Mouse (Mus musculus) myocyte (in vitro differentiated cells): ENCODE measurements around the gene Ccl2. TPM values are rescaled to one million over a fixed set of nuclear protein-coding genes. Genes with fewer than 3 reads are reported as not detected.

Experiments
- H3K27me3 ChIP-seq: one replicate; pipeline ENCODE4 v1.6.1; 2011; ENCODE audit not compliant: control insufficient read depth, insufficient read depth, insufficient read length
- H3K36me3 ChIP-seq: one replicate; pipeline ENCODE4 v1.6.1; 2011; ENCODE audit not compliant: control insufficient read depth, insufficient read depth
- H3K4me2 ChIP-seq: one replicate; pipeline ENCODE4 v1.6.1; 2011; ENCODE audit warnings: low read depth, control low read depth
- H3K4me3 ChIP-seq: one replicate; pipeline ENCODE4 v1.5.1; 2011; ENCODE audit warnings: mild to moderate bottlenecking, control low read depth, moderate library complexity
- H3K79me2 ChIP-seq: one replicate; pipeline ENCODE4 v1.6.1; 2011; ENCODE audit not compliant: control insufficient read depth, insufficient read depth
- H3ac ChIP-seq: one replicate; pipeline ENCODE4 v1.6.1; 2011; ENCODE audit not compliant: control insufficient read depth, insufficient read length
- CEBPB ChIP-seq: IDR thresholded peaks from 2 replicates; pipeline ENCODE4 v1.6.1; 2011; ENCODE audit warnings: mild to moderate bottlenecking, moderate library complexity; ENCODE audit not compliant: poor library complexity, insufficient read depth, severe bottlenecking
- E2F4 ChIP-seq: IDR thresholded peaks from one replicate; pipeline ENCODE4 v1.6.1; 2011; ENCODE audit warnings: mild to moderate bottlenecking, control low read depth, moderate library complexity; ENCODE audit not compliant: insufficient read depth
- MAX ChIP-seq: IDR thresholded peaks from one replicate; pipeline ENCODE4 v1.6.1; 2011; ENCODE audit warnings: low read depth, mild to moderate bottlenecking, control low read depth
- MYOD1 ChIP-seq, 3 experiments: IDR thresholded peaks; one replicate each; pipeline ENCODE4 v1.6.1; 2011; ENCODE audit warnings: control low read depth in 2 of 3, low read depth in 2 of 3, mild to moderate bottlenecking in 2 of 3, moderate library complexity in 1 of 3; ENCODE audit not compliant: insufficient read length in 2 of 3, control insufficient read depth in 1 of 3
- POLR2A ChIP-seq: IDR thresholded peaks from one replicate; pipeline ENCODE4 v1.6.1; 2011; ENCODE audit warnings: low read depth, mild to moderate bottlenecking, control low read depth, moderate library complexity; ENCODE audit not compliant: insufficient read length
- POLR2AphosphoS2 ChIP-seq: IDR thresholded peaks from one replicate; pipeline ENCODE4 v1.6.1; 2011; ENCODE audit warnings: low read depth, control low read depth; ENCODE audit not compliant: insufficient read length
- REST ChIP-seq: IDR thresholded peaks from one replicate; pipeline ENCODE4 v1.6.1; 2011; ENCODE audit warnings: mild to moderate bottlenecking, control low read depth, moderate library complexity; ENCODE audit not compliant: insufficient read depth, insufficient read length
- SRF ChIP-seq: IDR thresholded peaks from one replicate; pipeline ENCODE4 v1.6.1; 2011; ENCODE audit warnings: low read depth; ENCODE audit not compliant: control insufficient read depth, insufficient read length
- TCF12 ChIP-seq: IDR thresholded peaks from one replicate; pipeline ENCODE4 v1.6.1; 2011; ENCODE audit warnings: mild to moderate bottlenecking, control low read depth; ENCODE audit not compliant: poor library complexity, insufficient read depth, severe bottlenecking
- TCF3 ChIP-seq: IDR thresholded peaks from one replicate; pipeline ENCODE4 v1.6.1; 2011; ENCODE audit warnings: low read depth, control low read depth; ENCODE audit not compliant: insufficient read length
- USF1 ChIP-seq: IDR thresholded peaks from one replicate; pipeline ENCODE4 v1.6.1; 2011; ENCODE audit warnings: low read depth, mild to moderate bottlenecking, control low read depth, moderate library complexity
- polyA plus RNA-seq: library from polyadenylated mRNA; unstranded; fragments of >200 nt; fragmentation: generic; extraction: Trizol; gene quantifications from one replicate; pipeline ENCODE4 v1.2.1, GENCODE M21; 2012; ENCODE audit warnings: missing spikeins

The Ccl2 gene
- polyA plus RNA-seq, 1 experiment: 5.2 TPM

- Histone ChIP-seq H3K36me3 (no peaks in the 10 kb centered on the region), H3K4me3 (no peak overlapping the region), H3K27me3 (no peaks in the 10 kb centered on the region), H3ac (no peak overlapping the region), H3K79me2 (no peaks in the 10 kb centered on the region), H3K4me2 (no peak overlapping the region)
- TF ChIP-seq SRF: no peak
- TF ChIP-seq MAX: no peak
- no peak for TF ChIP-seq USF1
- TF ChIP-seq MYOD1 (IDR thresholded peaks at IDR 0.05; ENCODE audit: control insufficient read depth in 1 of 3, insufficient read length in 2 of 3, low read depth in 2 of 3): no peak
- no peak for TF ChIP-seq TCF3
- no peak for TF ChIP-seq TCF12
Observed at GRCm38 (mm10) chr11:82073686-82074085, 38.3 kb downstream of the Ccl2 start.

- Histone ChIP-seq H3K27me3 (no peaks in the 10 kb centered on the region), H3K4me2 (no peak overlapping the region), H3K79me2 (no peaks in the 10 kb centered on the region), H3K4me3 (no peak overlapping the region), H3K36me3 (no peaks in the 10 kb centered on the region), H3ac (no peak overlapping the region)
- no peak for TF ChIP-seq E2F4
Observed at GRCm38 (mm10) chr11:82077031-82077430, 41.7 kb downstream of the Ccl2 start.

GRCm38 (mm10) chr11:82078136-82078730 lies 42.9 kb downstream of the Ccl2 start:
- no peak for TF ChIP-seq TCF3
- TF ChIP-seq SRF: no peak
- TF ChIP-seq USF1: no peak
- TF ChIP-seq E2F4: no peak
- no peak for TF ChIP-seq MYOD1 (IDR thresholded peaks at IDR 0.05; ENCODE audit: control insufficient read depth in 1 of 3, insufficient read length in 2 of 3, low read depth in 2 of 3)
- TF ChIP-seq REST: no peak
- no peak for TF ChIP-seq POLR2A
- no peak for TF ChIP-seq MAX
- TF ChIP-seq TCF12: no peak
- TF ChIP-seq POLR2AphosphoS2: no peak
- Histone ChIP-seq H3K79me2 (no peaks in the 10 kb centered on the region), H3K36me3 (no peaks in the 10 kb centered on the region), H3K4me3 (no peak overlapping the region), H3K27me3 (no peaks in the 10 kb centered on the region), H3ac (no peak overlapping the region), H3K4me2 (no peak overlapping the region)

- Histone ChIP-seq H3ac (no peak overlapping the region), H3K4me3 (no peak overlapping the region), H3K27me3 (no peaks in the 10 kb centered on the region), H3K36me3 (no peaks in the 10 kb centered on the region), H3K4me2 (no peak overlapping the region), H3K79me2 (no peaks in the 10 kb centered on the region)
- TF ChIP-seq TCF3 (no peak), POLR2AphosphoS2 (no peak), REST (no peak), POLR2A (no peak), CEBPB (peak; percentile 66; the same call in 1 of the 2 replicates)
Observed at GRCm38 (mm10) chr11:82080865-82081264, 45.5 kb downstream of the Ccl2 start.

GRCm38 (mm10) chr11:82084360-82084759 lies 49.0 kb downstream of the Ccl2 start:
- no peak for TF ChIP-seq MAX
- no peak for TF ChIP-seq TCF12
- TF ChIP-seq REST: no peak
- no peak for TF ChIP-seq TCF3
- no peak for TF ChIP-seq E2F4
- TF ChIP-seq CEBPB: no peak
- Histone ChIP-seq H3K4me3 (no peak overlapping the region), H3ac (no peak overlapping the region), H3K4me2 (no peak overlapping the region), H3K36me3 (no peaks in the 10 kb centered on the region), H3K79me2 (no peaks in the 10 kb centered on the region), H3K27me3 (no peaks in the 10 kb centered on the region)

Other genes starting within 250 kb of the Ccl2 start
- not detected for gene 5530401A14Rik, start 174.9 kb upstream of the Ccl2 start, polyA plus RNA-seq
- gene Asic2, start 67.1 kb upstream of the Ccl2 start, polyA plus RNA-seq: not detected
- not detected for gene Gm17268, start 3.0 kb downstream of the Ccl2 start, polyA plus RNA-seq
- gene Ccl7, start 10.1 kb downstream of the Ccl2 start, polyA plus RNA-seq: 6.0 TPM
- gene Ccl11, start 22.3 kb downstream of the Ccl2 start, polyA plus RNA-seq: not detected
- gene Ccl12, start 66.3 kb downstream of the Ccl2 start, polyA plus RNA-seq: not detected
- 1.3 TPM for gene Ccl8, start 79.6 kb downstream of the Ccl2 start, polyA plus RNA-seq